Mouse (Mus musculus): Measurements from ENCODE around the gene Polr2f.

DNA sequence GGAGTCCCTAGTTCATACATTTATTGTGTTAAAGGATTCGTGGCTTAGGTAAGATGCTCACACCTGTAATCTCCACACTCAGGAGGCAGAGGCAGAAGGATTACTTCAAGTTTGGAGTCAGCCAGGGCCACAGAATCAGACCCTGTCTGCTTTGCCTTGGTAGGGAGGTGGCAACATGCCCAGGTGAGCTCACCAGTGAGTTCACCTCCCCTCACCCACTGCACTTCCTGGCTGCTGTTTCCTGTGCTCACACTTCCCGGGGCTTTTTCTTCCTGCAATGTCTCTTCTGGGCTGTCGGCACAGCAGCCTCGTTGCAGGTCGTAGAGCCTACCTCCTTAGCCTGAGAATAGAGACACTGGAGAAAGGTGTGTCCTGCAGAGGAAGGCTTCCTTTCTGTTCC lies 25.5 kb upstream of the Polr2f start:
- TF ChIP-seq CTCF (IDR thresholded peaks at IDR 0.05) (no peak), EP300 (IDR thresholded peaks at IDR 0.05) (no peak)

All from lung, postnatal 0 days (tissue).